Mouse (Mus musculus): ENCODE measurements around the gene Stpg2.
"Not testable (repeated sequence)": the region's sequence is repeated elsewhere in the genome, so short reads cannot be mapped to it uniquely, and the experiment has no call there.

The Stpg2 gene

GRCm38 (mm10) chr3:139205444-139205998, at the start of gene Stpg2:
TSS of gene Stpg2 (plus strand) at chr3:139205694.
- DNase-seq: peak; percentile 89

GRCm38 (mm10) chr3:139162146-139162545, 43.3 kb upstream of the Stpg2 start:
- peak; percentile 6 for DNase-seq

- no peak for DNase-seq
These were observed 42.8 kb upstream of the Stpg2 start for GRCm38 (mm10) chr3:139162658-139163057.

GRCm38 (mm10) chr3:139168510-139169269, 36.8 kb upstream of the Stpg2 start:
- DNase-seq: no peak

GRCm38 (mm10) chr3:139169740-139170139, 35.8 kb upstream of the Stpg2 start:
- no peak for DNase-seq

GRCm38 (mm10) chr3:139176936-139177335, 28.6 kb upstream of the Stpg2 start:
- no peak for DNase-seq

- DNase-seq: no peak
These were observed 14.0 kb upstream of the Stpg2 start for GRCm38 (mm10) chr3:139191541-139191940.

- DNase-seq: no peak
These were observed 11.6 kb upstream of the Stpg2 start for GRCm38 (mm10) chr3:139193917-139194316.

GRCm38 (mm10) chr3:139198412-139198811, 7.1 kb upstream of the Stpg2 start:
- DNase-seq: no peak

GRCm38 (mm10) chr3:139200324-139200723, 5.2 kb upstream of the Stpg2 start:
- DNase-seq: no peak

GRCm38 (mm10) chr3:139216945-139217344, 11.5 kb downstream of the Stpg2 start:
- no peak for DNase-seq

- DNase-seq: no peak
These were observed 19.6 kb downstream of the Stpg2 start for GRCm38 (mm10) chr3:139225123-139225522.

GRCm38 (mm10) chr3:139226811-139227210, 21.3 kb downstream of the Stpg2 start:
- DNase-seq: no peak

- no peak for DNase-seq
These were observed 39.7 kb downstream of the Stpg2 start for GRCm38 (mm10) chr3:139245219-139245618.

GRCm38 (mm10) chr3:139246508-139246907, 41.0 kb downstream of the Stpg2 start:
- peak; percentile 2 for DNase-seq

- not testable (repeated sequence) for DNase-seq
These were observed 56.9 kb downstream of the Stpg2 start for GRCm38 (mm10) chr3:139262359-139262758.

- DNase-seq: no peak
These were observed 92.4 kb downstream of the Stpg2 start for GRCm38 (mm10) chr3:139297909-139298308.

- no peak for DNase-seq
These were observed 102.8 kb downstream of the Stpg2 start for GRCm38 (mm10) chr3:139308078-139308809.

GRCm38 (mm10) chr3:139311721-139312120, 106.2 kb downstream of the Stpg2 start:
- DNase-seq: no peak

- no peak for DNase-seq
These were observed 175.0 kb downstream of the Stpg2 start for GRCm38 (mm10) chr3:139380494-139380893.

GRCm38 (mm10) chr3:139397077-139397865, 191.8 kb downstream of the Stpg2 start:
- no peak for DNase-seq

- DNase-seq: no peak
These were observed 199.2 kb downstream of the Stpg2 start for GRCm38 (mm10) chr3:139404673-139405072.

GRCm38 (mm10) chr3:139419142-139419541, 213.6 kb downstream of the Stpg2 start:
- DNase-seq: no peak
